17 mouse cellular contexts compared by ENCODE assay signal in the genomic region with DNA sequence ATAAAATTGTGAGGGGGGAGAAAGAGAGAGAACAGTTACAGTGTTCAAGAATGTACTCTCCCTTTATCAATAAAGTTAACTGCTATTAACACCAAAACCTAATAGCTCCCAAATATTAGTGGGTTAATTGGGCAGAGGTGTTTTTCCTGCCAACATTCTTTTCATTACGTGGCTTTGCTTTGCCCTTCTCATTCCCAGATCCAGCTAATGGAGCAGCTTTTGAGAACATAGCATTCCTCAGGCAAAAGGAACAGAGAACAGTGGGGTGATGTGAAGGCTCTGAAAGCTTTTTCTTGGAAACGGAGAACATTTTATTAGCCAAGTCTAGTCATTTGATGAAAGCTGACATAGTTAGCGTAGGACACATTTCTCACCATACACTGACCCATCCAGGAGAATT.
A peak's percentile ranks its signal among the peaks of the same experiment; 100 is the strongest.
DNase-seq lines count a peak whose midpoint lies in the region.
"Had no signal": no experiment of that assay in that cellular context is flagged by ENCODE, and none has a peak within 500 bp of the region (broad histone marks: within the 10 kb centered on the region; RNA-seq: fewer than 3 reads in every experiment).

No protein-coding gene starts in this region.

- peak; percentile 3 for DNase-seq in gastrocnemius, adult 18-20 months (ENCODE audit: low spot score)
- DNase-seq in gastrocnemius, adult 8-10 months (ENCODE audit: low spot score in 2 of 2) = no peak
- DNase-seq in layer of hippocampus, adult 11-12 months (ENCODE audit: low spot score) = peak; percentile 3
- DNase-seq in layer of hippocampus, postnatal 36 days = no peak
- peak; percentile 90 for DNase-seq in Muller cell, postnatal 12 days (ENCODE audit: inconsistent ontology term)
- peak; percentile 35 for DNase-seq in fibroblast of lung, adult 2 months (ENCODE audit: low read depth)
- no peak for DNase-seq in left cerebral cortex, adult 9 months (ENCODE audit: low spot score in 2 of 2)
- DNase-seq: adrenal gland, postnatal 14 days; cerebellum, adult 18-20 months; cerebellum, postnatal 10 days; gastrocnemius, adult 2 months; heart, postnatal 14 days; kidney, adult 2 months; kidney, postnatal 4 days; retina, postnatal 1 day; thymus, adult 2 months; thymus, postnatal 36 days had no signal

Comparison
In these comparisons a context has a peak if more than half of its experiments do, and no peak if none do; other contexts are left out.
1. DNase-seq: peak in gastrocnemius, adult 18-20 months (single experiment), layer of hippocampus, adult 11-12 months (single experiment), Muller cell, postnatal 12 days (single experiment) and fibroblast of lung, adult 2 months (single experiment); none in gastrocnemius, adult 8-10 months (0 of 2), layer of hippocampus, postnatal 36 days (0 of 2) and left cerebral cortex, adult 9 months (0 of 2).